23 mouse cellular contexts compared by ENCODE assay signal in the genomic region with DNA sequence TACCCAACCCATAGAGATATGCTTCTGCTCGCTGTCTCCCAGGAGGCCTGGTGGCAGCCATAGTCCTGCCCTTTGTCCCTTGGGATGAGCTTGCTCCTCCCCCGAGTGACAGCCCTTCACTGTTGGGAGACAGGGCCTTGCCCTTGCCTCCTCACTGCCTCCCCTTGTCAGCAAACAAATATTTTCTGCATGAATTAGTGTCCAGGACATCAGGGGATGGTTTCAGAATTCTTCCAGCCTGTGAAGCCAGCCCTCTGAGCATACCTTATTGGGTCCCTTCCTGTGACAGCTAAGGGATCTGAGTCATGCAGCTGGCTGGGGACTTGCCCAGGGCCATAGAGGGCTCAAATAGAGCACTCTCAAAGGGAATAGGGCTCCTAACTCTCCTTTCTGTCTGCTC.
DNase-seq lines count a peak whose midpoint lies in the region; TF ChIP-seq lines count a peak whose summit lies in the region.
"Had no signal": no experiment of that assay in that cellular context is flagged by ENCODE, and none has a peak within 500 bp of the region (broad histone marks: within the 10 kb centered on the region; RNA-seq: fewer than 3 reads in every experiment).

No protein-coding gene starts in this region.

- no peak for TF ChIP-seq POLR2A in CH12.LX (IDR thresholded peaks at IDR 0.05; ENCODE audit: low read depth, low read length)

- no peak overlapping the region for H3K9ac ChIP-seq in CH12.LX (ENCODE audit: insufficient read depth, low read depth)
- H3K9ac ChIP-seq: limb, embryonic 13.5 days; liver, embryonic 13.5 days; stomach, embryonic 15.5 days had no signal

- no peak for TF ChIP-seq EP300 in CH12.LX (IDR thresholded peaks at IDR 0.05; ENCODE audit: low read length)

- H3K4me2 ChIP-seq in CH12.LX (ENCODE audit: insufficient read depth, low read depth, poor library complexity, severe bottlenecking): peak overlapping the region; percentile 3; the same call in 1 of the 2 replicates
- H3K4me2 ChIP-seq: heart, embryonic 11.5 days; limb, embryonic 13.5 days; liver, embryonic 13.5 days; stomach, embryonic 15.5 days had no signal

- peak overlapping the region; percentile 73 for H3K27ac ChIP-seq in left cerebral cortex, adult 2 months
- H3K27ac ChIP-seq in CH12.LX (ENCODE audit: insufficient read depth, low read depth): no peak overlapping the region
- H3K27ac ChIP-seq: embryonic facial prominence, embryonic 10.5 days; kidney, postnatal 0 days; limb, embryonic 13.5 days; liver, embryonic 13.5 days; stomach, embryonic 15.5 days had no signal

- dilution Hi-C loops in CH12.LX (cut with MboI; ENCODE audit: extremely low pct_ligation_motif_present, extremely low pct_unique_long_range_greater_than_20kb, low sequenced_read_pairs): no loop called here

- no peak for TF ChIP-seq CTCF in left cerebral cortex, adult 2 months (IDR thresholded peaks at IDR 0.05)
- no peak for TF ChIP-seq CTCF in CH12.LX (conservative IDR thresholded peaks at IDR 0.05 in 1 of 2, IDR thresholded peaks at IDR 0.05 in 1 of 2; ENCODE audit: low read depth in 2 of 2, low read length in 2 of 2)

- no peaks in the 10 kb centered on the region for H3K36me3 ChIP-seq in CH12.LX (replicated peaks in 1 of 2; ENCODE audit: control insufficient read depth in 1 of 2, insufficient read depth in 1 of 2, low read length in 1 of 2)
- H3K36me3 ChIP-seq: embryonic facial prominence, embryonic 10.5 days; forebrain, embryonic 10.5 days; G1E; limb, embryonic 13.5 days; liver, embryonic 13.5 days; stomach, embryonic 15.5 days had no signal

- no peak for TF ChIP-seq RAD21 in CH12.LX (IDR thresholded peaks at IDR 0.05; ENCODE audit: low read depth, low read length)

- no peaks in the 10 kb centered on the region for H3K9me3 ChIP-seq in CH12.LX (replicated peaks; ENCODE audit: low read length)
- H3K9me3 ChIP-seq: embryonic facial prominence, embryonic 10.5 days; forebrain, embryonic 10.5 days; G1E; limb, embryonic 13.5 days; liver, embryonic 13.5 days; stomach, embryonic 15.5 days had no signal

- no peak overlapping the region for H3K4me3 ChIP-seq in left cerebral cortex, adult 2 months
- H3K4me3 ChIP-seq in CH12.LX (replicated peaks in 1 of 3; ENCODE audit: low read depth in 2 of 3, low read length in 2 of 3, poor library complexity in 1 of 3): no peak overlapping the region
- H3K4me3 ChIP-seq: embryonic facial prominence, embryonic 10.5 days; forebrain, embryonic 10.5 days; limb, embryonic 13.5 days; liver, embryonic 13.5 days; stomach, embryonic 15.5 days had no signal

- H3K27me3 ChIP-seq in CH12.LX (replicated peaks): peaks cover 80% of the 10 kb centered on the region

- in situ Hi-C loops in CH12.LX (cut with MboI; ENCODE audit: low pct_ligation_motif_present, low pct_unique_long_range_greater_than_20kb, low sequenced_read_pairs): loop anchor here (10.0 to 25.0 kb wide), 2 partner anchors 97 to 594 kb away; a partner anchor contains a TSS

- peak; percentile 72 for DNase-seq in adrenal gland, adult 2 months
- no peak for DNase-seq in adrenal gland, postnatal 4 days (ENCODE audit: low spot score in 2 of 2)
- DNase-seq in left cerebral cortex, adult 2 months (ENCODE audit: extremely low spot score in 1 of 2, low spot score in 2 of 2): no peak
- DNase-seq in left cerebral cortex, adult 8-10 months (ENCODE audit: low spot score in 2 of 2): no peak
- DNase-seq in CH12.LX (ENCODE audit: extremely low read depth): peak; percentile 63
- DNase-seq in adrenal gland, postnatal 36 days: peak; percentile 65 to 67
- no peak for DNase-seq in cerebellum, postnatal 36 days
- DNase-seq: cerebellum, adult 8-10 months; gastrocnemius, postnatal 10 days; heart, adult 11 months; kidney, adult 2 months; layer of hippocampus, postnatal 36 days; liver, embryonic 13.5 days; lung, adult 2 months; lung, postnatal 14 days; thymus, postnatal 25 days had no signal

- intact Hi-C loops in left cerebral cortex, adult 2 months (cut with DNase I): no loop called here

- no peaks in the 10 kb centered on the region for H3K79me2 ChIP-seq in CH12.LX (replicated peaks; ENCODE audit: control insufficient read depth, extremely low read depth, insufficient read depth, poor library complexity, severe bottlenecking)

- peaks cover 16 to 25% of the 10 kb centered on the region in 2 experiments for H3K4me1 ChIP-seq in CH12.LX (ENCODE audit: control insufficient read depth in 1 of 2, insufficient read depth in 2 of 2)

TF ChIP-seq in CH12.LX, 34 proteins besides CTCF, POLR2A, EP300 and RAD21:
- TF ChIP-seq PAX5 (IDR thresholded peaks at IDR 0.05; ENCODE audit: low read length) (no peak), SIN3A (IDR thresholded peaks at IDR 0.05; ENCODE audit: low read length) (no peak), ZKSCAN1 (IDR thresholded peaks at IDR 0.05; ENCODE audit: borderline replicate concordance, low read depth, low read length) (no peak), MEF2A (IDR thresholded peaks at IDR 0.05; ENCODE audit: borderline replicate concordance, low read depth, low read length) (0 out of 2 replicates have a peak, but pooled peaks have one; percentile 27), CHD1 (IDR thresholded peaks at IDR 0.05; ENCODE audit: low read depth, low read length) (no peak), USF2 (conservative IDR thresholded peaks at IDR 0.05; ENCODE audit: low read depth, low read length) (no peak), MYC (IDR thresholded peaks at IDR 0.05; ENCODE audit: low read depth, low read length) (no peak)

Comparison
In these comparisons a context has a peak if more than half of its experiments do, and no peak if none do; other contexts are left out.
1. DNase-seq: peak in adrenal gland, adult 2 months (single experiment), CH12.LX (single experiment) and adrenal gland, postnatal 36 days (2 of 2); none in adrenal gland, postnatal 4 days (0 of 2), left cerebral cortex, adult 2 months (0 of 2), left cerebral cortex, adult 8-10 months (0 of 2) and cerebellum, postnatal 36 days (0 of 2).